Mouse (Mus musculus) right cerebral cortex, postnatal 25 days (tissue): ENCODE measurements around the gene Tmem270.
"Not testable (repeated sequence)": the region's sequence is repeated elsewhere in the genome, so short reads cannot be mapped to it uniquely, and the experiment has no call there.

Experiments used
- DNase-seq: peaks from one replicate; pipeline ENCODE4 v3.0.0; 2022

Tmem270 gene

GRCm38 (mm10) chr5:134906633-134907032 lies at the start of gene Tmem270:
TSS of gene Tmem270 (minus strand) at chr5:134906733.
- DNase-seq, result no peak

- no peak for DNase-seq
Measured at GRCm38 (mm10) chr5:134955491-134955890, 49.0 kb upstream of the Tmem270 start.

GRCm38 (mm10) chr5:134951053-134951884 lies 44.7 kb upstream of the Tmem270 start:
- DNase-seq, result no peak

- DNase-seq, result no peak
Measured at GRCm38 (mm10) chr5:134948085-134948439, 41.5 kb upstream of the Tmem270 start.

GRCm38 (mm10) chr5:134947420-134948084 lies 41.0 kb upstream of the Tmem270 start:
- no peak for DNase-seq

- no peak for DNase-seq
Measured at GRCm38 (mm10) chr5:134946857-134947255, 40.3 kb upstream of the Tmem270 start, which contains the start of gene Cldn4. TSS of gene Cldn4 (minus strand) at chr5:134946934.

GRCm38 (mm10) chr5:134946063-134946856 lies 39.7 kb upstream of the Tmem270 start:
- no peak for DNase-seq

- DNase-seq, result no peak
Measured at GRCm38 (mm10) chr5:134945266-134945959, 38.9 kb upstream of the Tmem270 start.

- no peak for DNase-seq
Measured at GRCm38 (mm10) chr5:134944179-134944578, 37.6 kb upstream of the Tmem270 start.

- DNase-seq, result no peak
Measured at GRCm38 (mm10) chr5:134942740-134943139, 36.2 kb upstream of the Tmem270 start.

- DNase-seq, result no peak
Measured at GRCm38 (mm10) chr5:134941472-134942209, 35.1 kb upstream of the Tmem270 start.

- DNase-seq, result not testable (repeated sequence)
Measured at GRCm38 (mm10) chr5:134939554-134939953, 33.0 kb upstream of the Tmem270 start.

- DNase-seq, result no peak
Measured at GRCm38 (mm10) chr5:134939069-134939468, 32.5 kb upstream of the Tmem270 start.

- no peak for DNase-seq
Measured at GRCm38 (mm10) chr5:134936626-134937185, 30.2 kb upstream of the Tmem270 start.

GRCm38 (mm10) chr5:134936051-134936450 lies 29.5 kb upstream of the Tmem270 start:
- DNase-seq, result no peak

GRCm38 (mm10) chr5:134934666-134935065 lies 28.1 kb upstream of the Tmem270 start:
- no peak for DNase-seq

- not testable (repeated sequence) for DNase-seq
Measured at GRCm38 (mm10) chr5:134933686-134934085, 27.2 kb upstream of the Tmem270 start.

GRCm38 (mm10) chr5:134933281-134933680 lies 26.7 kb upstream of the Tmem270 start:
- no peak for DNase-seq

GRCm38 (mm10) chr5:134932903-134933276 lies 26.4 kb upstream of the Tmem270 start:
- no peak for DNase-seq

GRCm38 (mm10) chr5:134932179-134932902 lies 25.8 kb upstream of the Tmem270 start, which contains the start of gene Mettl27:
TSS of gene Mettl27 (plus strand) at chr5:134932368.
- peak; percentile 82 for DNase-seq

- DNase-seq, result no peak
Measured at GRCm38 (mm10) chr5:134929988-134930387, 23.5 kb upstream of the Tmem270 start.
